Mouse (Mus musculus) bone marrow macrophage, adult 2 months (primary cell): ENCODE results near the gene Crebrf.

Experiments used
- CTCF ChIP-seq: IDR thresholded peaks from 2 replicates; pipeline ENCODE4 v1.5.1; 2012; ENCODE audit warnings: low read depth, mild to moderate bottlenecking, low read length, moderate library complexity
- POLR2A ChIP-seq: IDR thresholded peaks from 2 replicates; pipeline ENCODE4 v1.6.1; 2012; ENCODE audit warnings: mild to moderate bottlenecking, low read depth, low read length, borderline replicate concordance

- no peak for TF ChIP-seq POLR2A
- no peak for TF ChIP-seq CTCF
These were observed 25.6 kb upstream of the Crebrf start for GRCm38 (mm10) chr17:26689810-26690209.
